Mouse (Mus musculus) G1E (cell line): ENCODE data around the gene Jag2.

Experiments
- CTCF ChIP-seq: IDR thresholded peaks from 2 replicates; pipeline ENCODE4 v1.5.1; 2012; ENCODE audit warnings: low read depth, low read length, inconsistent platforms, mixed read lengths
- GATA2 ChIP-seq: IDR thresholded peaks from 2 replicates; pipeline ENCODE4 v1.6.1; 2012; ENCODE audit warnings: low read depth, low read length, inconsistent platforms, borderline replicate concordance
- POLR2AphosphoS5 ChIP-seq: IDR thresholded peaks from 2 replicates; pipeline ENCODE4 v1.6.1; 2012; ENCODE audit warnings: low read depth, low read length, inconsistent platforms; ENCODE audit not compliant: insufficient replicate concordance

DNA sequence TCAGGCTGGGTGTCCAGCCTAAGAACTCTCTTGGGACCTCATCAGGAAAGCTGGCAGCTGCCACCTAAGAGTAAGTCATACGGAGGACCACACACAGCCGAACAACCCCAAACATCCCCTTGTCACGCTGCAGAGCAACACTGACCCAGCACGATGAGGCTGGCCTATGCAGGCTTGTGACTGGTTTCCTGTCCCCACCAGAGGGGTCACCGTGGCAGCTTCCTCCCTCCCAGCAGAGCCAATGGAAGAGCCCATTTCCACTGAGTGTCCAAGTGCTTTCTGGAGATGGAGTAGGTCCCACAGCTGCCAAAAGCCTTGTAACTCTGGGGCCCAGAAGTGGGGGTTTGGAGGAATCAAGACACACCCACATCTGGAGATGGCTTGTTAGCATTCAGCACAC lies 32.3 kb upstream of the Jag2 start:
- no peak for TF ChIP-seq CTCF
- TF ChIP-seq POLR2AphosphoS5: no peak
- no peak for TF ChIP-seq GATA2
